Mouse (Mus musculus): ENCODE measurements around the gene Zmiz1. TPM values are rescaled to one million over a fixed set of nuclear protein-coding genes. Genes with fewer than 3 reads are reported as not detected.

The Zmiz1 gene
- polyA plus RNA-seq, 1 experiment, result 0.68 TPM

DNA sequence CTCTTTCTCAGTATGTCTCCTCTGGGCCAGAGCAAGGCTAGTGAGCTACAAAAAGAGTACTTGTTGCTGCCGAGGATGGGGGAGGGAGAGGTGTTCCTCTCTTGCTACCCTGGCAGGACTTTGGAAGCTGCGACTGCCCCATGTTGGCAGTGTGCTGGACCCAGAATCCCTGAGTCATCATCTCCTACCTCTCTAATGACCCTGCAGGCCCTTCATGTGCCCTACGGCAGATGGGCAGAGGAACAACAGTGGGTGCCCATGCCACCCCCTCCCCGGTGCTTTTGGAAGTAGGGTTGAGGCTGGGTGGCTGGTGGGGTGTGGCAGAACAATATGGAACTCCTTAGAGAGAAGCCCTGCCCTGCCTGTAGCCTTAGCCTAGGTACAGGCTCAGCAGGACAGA lies 61.6 kb downstream of the Zmiz1 start:
- no peak for TF ChIP-seq GATA1 (IDR thresholded peaks at IDR 0.05; ENCODE audit: low read length)
- TF ChIP-seq TAL1 (IDR thresholded peaks at IDR 0.05; ENCODE audit: low read length), result no peak
- Histone ChIP-seq H3K4me1 (ENCODE audit: control insufficient read depth) (peaks cover 86% of the 10 kb centered on the region), H3K4me3 (replicated peaks) (no peak overlapping the region)

DNA sequence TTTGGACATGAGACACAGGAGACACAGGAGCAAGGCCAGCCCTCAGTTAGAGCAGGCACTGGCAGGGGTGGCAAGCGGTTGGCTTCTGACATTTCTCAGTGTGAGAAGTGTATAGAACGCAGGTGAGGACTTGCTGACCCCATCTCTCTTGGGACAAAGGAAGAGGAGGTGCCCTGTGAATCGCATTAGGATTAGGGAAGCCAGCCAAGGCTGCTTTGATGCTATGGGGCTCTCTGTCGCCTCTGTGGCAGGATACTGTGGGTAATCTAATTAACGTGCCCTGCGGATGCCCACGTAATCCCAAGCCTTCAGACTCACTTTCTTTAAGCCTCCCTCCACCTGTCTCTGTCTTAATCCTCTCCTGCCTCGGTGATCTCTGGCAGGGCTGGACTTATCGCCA lies 62.0 kb downstream of the Zmiz1 start:
- TF ChIP-seq GATA1 (IDR thresholded peaks at IDR 0.05; ENCODE audit: low read length) (no peak), TAL1 (IDR thresholded peaks at IDR 0.05; ENCODE audit: low read length) (no peak)
- Histone ChIP-seq H3K4me1 (ENCODE audit: control insufficient read depth) (peaks cover 87% of the 10 kb centered on the region), H3K4me3 (replicated peaks) (no peak overlapping the region), H3K36me3 (ENCODE audit: control insufficient read depth) (peaks cover 25% of the 10 kb centered on the region), H3K9me3 (ENCODE audit: control insufficient read depth, low read length) (no peaks in the 10 kb centered on the region), H3K27me3 (ENCODE audit: control insufficient read depth) (no peaks in the 10 kb centered on the region)

More for the DNA sequence above, 61.6 kb downstream of the Zmiz1 start:
- Histone ChIP-seq H3K27me3 (ENCODE audit: control insufficient read depth) (no peaks in the 10 kb centered on the region), H3K36me3 (ENCODE audit: control insufficient read depth) (peaks cover 22% of the 10 kb centered on the region), H3K9me3 (ENCODE audit: control insufficient read depth, low read length) (no peaks in the 10 kb centered on the region)

DNA sequence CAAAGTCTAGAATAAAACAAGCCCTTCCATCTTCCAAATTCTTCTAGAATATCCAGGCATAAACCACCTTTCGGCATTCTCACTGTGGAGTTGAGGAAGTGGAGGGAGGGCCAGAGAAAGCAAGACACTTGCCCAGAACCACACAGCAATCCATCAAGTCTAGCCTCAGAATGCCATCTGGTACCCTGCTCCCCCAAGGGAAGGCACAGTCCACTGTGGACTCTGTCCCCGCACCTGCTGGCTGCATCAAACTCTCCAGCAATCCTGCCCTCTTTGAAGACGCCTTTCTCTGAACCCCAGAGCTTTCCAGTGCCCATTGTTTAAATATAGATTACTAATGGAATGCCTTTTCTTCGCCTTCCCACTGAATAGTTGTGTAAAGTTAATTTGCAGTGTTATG lies 62.5 kb downstream of the Zmiz1 start:
- Histone ChIP-seq H3K9me3 (ENCODE audit: control insufficient read depth, low read length) (no peaks in the 10 kb centered on the region), H3K27me3 (ENCODE audit: control insufficient read depth) (no peaks in the 10 kb centered on the region), H3K4me1 (ENCODE audit: control insufficient read depth) (peaks cover 89% of the 10 kb centered on the region), H3K4me3 (replicated peaks) (no peak overlapping the region), H3K36me3 (ENCODE audit: control insufficient read depth) (peaks cover 28% of the 10 kb centered on the region)
- TF ChIP-seq GATA1 (IDR thresholded peaks at IDR 0.05; ENCODE audit: low read length), result no peak
- TF ChIP-seq TAL1 (IDR thresholded peaks at IDR 0.05; ENCODE audit: low read length), result no peak

DNA sequence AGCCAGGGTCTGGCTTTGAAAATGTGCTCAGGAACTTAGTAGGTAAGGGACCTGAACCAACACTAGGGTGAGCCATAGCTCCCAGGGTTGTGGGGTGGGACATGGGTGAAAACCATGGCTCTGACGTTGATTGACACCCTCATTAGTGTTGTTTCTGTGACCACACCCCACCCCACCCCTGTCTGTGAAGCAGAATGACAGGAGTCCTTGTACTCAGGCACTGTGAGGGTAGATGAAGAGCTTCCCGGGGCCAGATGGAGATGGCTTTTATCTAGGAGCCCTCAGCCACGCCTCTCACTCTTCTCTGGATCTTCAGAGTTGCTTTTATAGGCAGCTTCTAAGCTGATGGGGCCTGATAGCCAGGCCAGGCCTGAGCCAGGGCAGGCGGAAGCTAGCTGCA lies 63.4 kb downstream of the Zmiz1 start:
- Histone ChIP-seq H3K27me3 (ENCODE audit: control insufficient read depth) (no peaks in the 10 kb centered on the region), H3K4me3 (replicated peaks) (no peak overlapping the region), H3K36me3 (ENCODE audit: control insufficient read depth) (peaks cover 32% of the 10 kb centered on the region), H3K9me3 (ENCODE audit: control insufficient read depth, low read length) (no peaks in the 10 kb centered on the region), H3K4me1 (ENCODE audit: control insufficient read depth) (peaks cover 89% of the 10 kb centered on the region)
- peak; percentile 62; the same call in 1 of the 2 replicates for TF ChIP-seq GATA1 (IDR thresholded peaks at IDR 0.05; ENCODE audit: low read length)
- TF ChIP-seq TAL1 (IDR thresholded peaks at IDR 0.05; ENCODE audit: low read length), result peak; percentile 35; the same call in 2 of the 3 replicates

DNA sequence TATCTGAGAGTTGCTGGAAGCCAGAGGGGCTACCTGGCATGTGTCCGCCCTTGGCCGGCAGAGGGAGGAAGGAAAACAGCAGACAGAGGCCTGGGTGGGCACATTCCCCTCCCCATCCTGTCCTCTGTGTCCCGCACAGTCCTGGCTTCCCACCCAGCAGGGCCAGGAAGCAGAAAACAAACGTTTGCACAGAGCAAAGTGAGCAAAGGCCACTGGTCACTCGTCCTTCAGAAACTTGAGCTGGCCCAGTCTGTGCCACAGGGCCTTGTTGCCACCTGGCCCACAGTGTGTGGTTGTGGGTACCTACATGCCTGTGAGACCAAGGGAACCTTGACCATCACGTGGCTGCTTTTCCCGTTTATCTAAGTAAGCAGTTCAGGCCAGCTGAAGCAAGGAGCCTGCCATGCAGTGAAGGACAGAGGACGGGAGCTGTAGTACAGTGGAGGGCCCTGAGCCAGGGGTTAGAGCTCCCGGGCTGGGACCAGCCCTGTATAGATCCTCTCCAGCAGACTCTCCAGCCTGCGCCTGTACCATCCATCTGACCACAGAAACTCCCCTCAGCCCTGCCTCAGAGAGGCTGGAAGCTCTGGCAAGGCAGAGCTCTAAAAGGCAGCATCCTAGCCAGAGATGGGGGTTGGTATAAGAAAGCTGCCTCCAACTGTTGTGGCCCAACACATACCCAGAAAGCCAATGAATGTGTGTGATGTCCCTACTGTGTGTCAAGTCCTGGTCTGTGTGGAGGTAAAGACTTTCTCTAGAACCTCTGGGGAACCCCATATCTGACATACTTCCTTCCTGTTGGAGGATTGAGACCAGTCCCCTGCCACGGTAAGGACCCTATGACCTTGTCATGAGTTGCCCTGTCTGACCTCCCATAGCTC lies 64.5 kb downstream of the Zmiz1 start:
- Histone ChIP-seq H3K36me3 (ENCODE audit: control insufficient read depth) (peaks cover 30% of the 10 kb centered on the region), H3K4me3 (replicated peaks) (peak overlapping the region; percentile 16), H3K9me3 (ENCODE audit: control insufficient read depth, low read length) (no peaks in the 10 kb centered on the region), H3K4me1 (ENCODE audit: control insufficient read depth) (peaks cover 92% of the 10 kb centered on the region), H3K27me3 (ENCODE audit: control insufficient read depth) (no peaks in the 10 kb centered on the region)
- TF ChIP-seq TAL1 (IDR thresholded peaks at IDR 0.05; ENCODE audit: low read length) (no peak), GATA1 (IDR thresholded peaks at IDR 0.05; ENCODE audit: low read length) (no peak)

DNA sequence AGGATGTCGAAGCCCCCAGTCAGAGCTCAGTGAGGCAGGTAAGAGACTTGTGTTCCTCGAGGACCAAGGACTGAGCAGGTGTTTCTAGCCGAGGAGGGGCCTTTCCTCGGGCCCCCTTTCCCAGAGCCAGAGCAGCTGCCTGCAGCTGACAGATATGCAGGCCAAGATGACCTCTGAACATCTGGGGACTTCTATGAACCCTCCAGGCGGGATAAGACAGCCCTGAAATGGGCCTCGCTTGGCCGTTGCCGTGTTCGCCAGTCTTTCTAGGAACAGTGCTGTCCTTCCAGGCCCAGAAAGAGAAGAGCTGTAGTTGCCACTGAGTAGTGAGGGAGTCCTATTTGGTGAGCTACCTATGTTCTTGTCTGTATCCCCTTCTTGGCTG lies 65.1 kb downstream of the Zmiz1 start:
- peaks cover 95% of the 10 kb centered on the region for H3K4me1 ChIP-seq (ENCODE audit: control insufficient read depth)
- H3K36me3 ChIP-seq (ENCODE audit: control insufficient read depth), result peaks cover 30% of the 10 kb centered on the region
- H3K27me3 ChIP-seq (ENCODE audit: control insufficient read depth), result no peaks in the 10 kb centered on the region
- H3K4me3 ChIP-seq (replicated peaks), result no peak overlapping the region
- no peaks in the 10 kb centered on the region for H3K9me3 ChIP-seq (ENCODE audit: control insufficient read depth, low read length)
- no peak for TF ChIP-seq TAL1 (IDR thresholded peaks at IDR 0.05; ENCODE audit: low read length)
- no peak for TF ChIP-seq GATA1 (IDR thresholded peaks at IDR 0.05; ENCODE audit: low read length)

DNA sequence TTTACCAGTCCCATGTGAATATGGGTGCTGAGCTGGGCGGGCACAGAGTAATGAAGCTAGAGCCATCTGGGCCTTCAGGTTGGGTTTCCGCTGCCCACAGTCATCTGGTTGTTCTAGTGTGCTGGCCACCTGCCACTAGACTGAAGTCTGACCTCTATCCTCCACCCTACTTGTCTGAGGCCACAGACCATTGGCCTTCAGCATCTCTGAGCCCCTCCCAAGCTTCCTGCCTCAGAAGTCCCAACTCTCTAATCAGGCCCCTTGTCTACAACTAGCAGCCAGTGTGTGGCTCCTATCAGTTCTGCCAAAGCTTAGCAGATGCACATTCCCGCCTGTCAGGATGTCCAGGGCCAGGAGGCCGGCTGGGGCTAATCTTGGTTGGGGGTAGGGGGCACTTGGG lies 65.9 kb downstream of the Zmiz1 start:
- peaks cover 30% of the 10 kb centered on the region for H3K36me3 ChIP-seq (ENCODE audit: control insufficient read depth)
- H3K4me3 ChIP-seq (replicated peaks), result no peak overlapping the region
- no peaks in the 10 kb centered on the region for H3K27me3 ChIP-seq (ENCODE audit: control insufficient read depth)
- TF ChIP-seq TAL1 (IDR thresholded peaks at IDR 0.05; ENCODE audit: low read length) (peak; percentile 47; the same call in 2 of the 3 replicates), GATA1 (IDR thresholded peaks at IDR 0.05; ENCODE audit: low read length) (peak; percentile 21; the same call in 1 of the 2 replicates)
- H3K9me3 ChIP-seq (ENCODE audit: control insufficient read depth, low read length), result no peaks in the 10 kb centered on the region
- H3K4me1 ChIP-seq (ENCODE audit: control insufficient read depth), result peaks cover 89% of the 10 kb centered on the region

DNA sequence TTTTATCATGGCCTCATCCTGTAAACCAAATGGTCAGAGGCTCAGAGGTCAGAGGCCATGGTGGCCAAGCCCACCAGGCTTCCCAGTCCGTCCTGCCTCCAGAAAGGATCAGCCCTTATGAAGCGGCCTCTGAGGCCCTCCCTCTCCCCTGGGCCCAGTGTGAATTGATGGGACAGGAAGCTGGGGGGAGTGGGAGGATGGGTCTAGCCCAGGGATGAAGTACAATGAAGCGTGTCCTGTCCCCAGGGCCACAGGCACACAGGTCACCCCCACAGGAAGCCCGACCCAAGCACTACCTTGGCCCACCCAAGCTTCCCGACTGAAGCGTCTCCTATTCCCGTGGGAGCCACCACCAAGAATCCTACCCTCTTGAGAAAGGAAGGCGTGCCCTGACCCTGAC lies 66.7 kb downstream of the Zmiz1 start:
- peaks cover 30% of the 10 kb centered on the region for H3K36me3 ChIP-seq (ENCODE audit: control insufficient read depth)
- H3K4me1 ChIP-seq (ENCODE audit: control insufficient read depth), result peaks cover 83% of the 10 kb centered on the region
- H3K27me3 ChIP-seq (ENCODE audit: control insufficient read depth), result no peaks in the 10 kb centered on the region
- TF ChIP-seq GATA1 (IDR thresholded peaks at IDR 0.05; ENCODE audit: low read length), result no peak
- no peak for TF ChIP-seq TAL1 (IDR thresholded peaks at IDR 0.05; ENCODE audit: low read length)
- no peaks in the 10 kb centered on the region for H3K9me3 ChIP-seq (ENCODE audit: control insufficient read depth, low read length)
- no peak overlapping the region for H3K4me3 ChIP-seq (replicated peaks)

DNA sequence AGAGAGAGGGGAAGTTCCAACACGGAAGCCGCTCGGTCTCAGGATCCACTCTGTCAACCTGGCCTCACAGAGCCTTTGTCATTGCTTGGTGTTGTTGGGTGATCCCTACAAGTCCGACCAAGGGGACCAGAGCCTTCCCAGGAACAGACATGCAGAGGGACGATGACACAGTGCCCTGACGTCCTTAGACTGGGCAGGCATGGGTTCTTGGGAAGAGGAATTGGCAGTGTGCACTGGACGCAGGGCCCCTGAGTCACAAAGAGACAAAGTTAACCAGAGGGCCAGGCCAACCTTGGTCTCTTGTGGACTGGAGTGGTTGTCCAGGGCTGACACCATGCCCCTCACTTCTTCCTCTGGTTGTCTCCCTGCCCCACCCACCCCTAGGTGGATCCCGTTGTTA lies 67.9 kb downstream of the Zmiz1 start:
- Histone ChIP-seq H3K36me3 (ENCODE audit: control insufficient read depth) (peaks cover 30% of the 10 kb centered on the region), H3K27me3 (ENCODE audit: control insufficient read depth) (no peaks in the 10 kb centered on the region), H3K4me1 (ENCODE audit: control insufficient read depth) (peaks cover 77% of the 10 kb centered on the region), H3K4me3 (replicated peaks) (no peak overlapping the region), H3K9me3 (ENCODE audit: control insufficient read depth, low read length) (no peaks in the 10 kb centered on the region)
- no peak for TF ChIP-seq TAL1 (IDR thresholded peaks at IDR 0.05; ENCODE audit: low read length)
- TF ChIP-seq GATA1 (IDR thresholded peaks at IDR 0.05; ENCODE audit: low read length), result no peak
